Mouse (Mus musculus): Measurements from ENCODE around the gene Tmem41b.
"Not testable (repeated sequence)": the region's sequence is repeated elsewhere in the genome, so short reads cannot be mapped to it uniquely, and the experiment has no call there.

Gene Tmem41b

DNA sequence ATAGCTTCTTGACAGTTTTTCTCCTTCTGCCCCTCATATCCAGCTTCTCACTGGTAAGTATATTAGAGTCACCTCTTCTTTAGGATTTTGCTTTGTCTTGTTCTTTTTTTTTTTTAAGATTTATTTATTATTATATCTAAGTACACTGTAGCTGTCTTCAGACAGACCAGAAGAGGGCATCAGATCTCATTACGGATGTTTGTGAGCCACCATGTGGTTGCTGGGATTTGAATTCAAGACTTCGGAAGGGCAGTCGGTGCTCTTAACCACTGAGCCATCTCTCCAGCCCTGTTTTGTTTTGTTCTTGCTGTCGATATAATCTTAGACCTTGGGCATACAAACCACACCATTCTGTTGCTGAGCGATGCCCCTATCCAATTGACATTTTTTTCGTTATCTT lies at the start of gene Tmem41b:
Gene Tmem41b, minus strand, starts transcription at position 155 of the 400 bp plus-strand sequence.
- DNase-seq (ENCODE audit: low spot score), result not testable (repeated sequence)

GRCm38 (mm10) chr7:110030342-110030741 lies 43.6 kb upstream of the Tmem41b start:
- DNase-seq (ENCODE audit: low spot score), result no peak

GRCm38 (mm10) chr7:110028826-110029225 lies 42.1 kb upstream of the Tmem41b start:
- no peak for DNase-seq (ENCODE audit: low spot score)

GRCm38 (mm10) chr7:110026594-110026993 lies 39.9 kb upstream of the Tmem41b start:
- no peak for DNase-seq (ENCODE audit: low spot score)

DNA sequence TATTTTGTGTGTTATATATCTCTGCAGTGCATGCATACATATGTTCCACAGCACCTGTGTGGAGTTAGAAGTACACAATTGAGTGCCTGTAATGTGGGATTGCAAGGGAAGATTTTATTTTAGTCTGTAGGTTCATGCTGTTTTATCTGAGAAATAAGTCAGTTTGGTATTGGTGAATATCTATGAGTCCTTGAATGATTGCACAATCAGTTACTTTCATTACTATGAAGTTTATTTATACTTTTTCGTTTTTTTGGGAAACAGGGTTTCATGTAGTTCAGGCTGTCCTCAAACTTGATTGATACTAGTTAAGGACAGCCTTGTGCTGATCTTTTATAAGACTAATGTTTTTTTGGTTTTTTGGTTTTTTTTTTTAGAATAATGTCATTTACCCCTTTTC lies 36.8 kb upstream of the Tmem41b start:
- DNase-seq (ENCODE audit: low spot score), result no peak

GRCm38 (mm10) chr7:110018631-110019482 lies 32.1 kb upstream of the Tmem41b start:
- peak; percentile 51 for DNase-seq (ENCODE audit: low spot score)

DNA sequence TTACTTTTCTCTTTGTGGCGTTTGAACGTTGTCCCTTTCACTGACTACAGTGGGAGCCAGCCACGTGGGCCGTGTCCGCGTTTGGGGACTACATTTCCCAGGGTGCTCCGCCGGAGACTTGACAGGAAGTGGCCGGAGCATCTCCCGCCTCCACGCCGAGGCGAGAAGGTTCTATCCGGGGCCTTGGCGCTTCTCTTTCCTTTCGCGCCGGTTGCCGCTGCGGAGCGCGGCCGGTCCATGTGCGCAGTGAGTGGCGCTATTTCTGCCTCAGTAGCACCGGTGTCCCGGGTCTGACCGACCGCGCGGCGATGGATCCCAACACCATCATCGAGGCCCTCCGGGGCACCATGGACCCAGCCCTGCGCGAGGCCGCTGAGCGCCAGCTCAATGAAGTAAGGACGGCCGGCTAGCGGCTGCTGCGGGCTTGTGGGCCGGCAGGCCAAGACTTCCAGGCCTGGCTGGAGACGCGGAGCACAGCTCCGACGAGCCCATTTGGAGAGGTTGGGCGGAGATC lies 31.4 kb upstream of the Tmem41b start, which contains the start of gene Ipo7:
Gene Ipo7, plus strand, starts transcription at position 158 of the 514 bp plus-strand sequence.
- peak; percentile 80 for DNase-seq (ENCODE audit: low spot score)

DNA sequence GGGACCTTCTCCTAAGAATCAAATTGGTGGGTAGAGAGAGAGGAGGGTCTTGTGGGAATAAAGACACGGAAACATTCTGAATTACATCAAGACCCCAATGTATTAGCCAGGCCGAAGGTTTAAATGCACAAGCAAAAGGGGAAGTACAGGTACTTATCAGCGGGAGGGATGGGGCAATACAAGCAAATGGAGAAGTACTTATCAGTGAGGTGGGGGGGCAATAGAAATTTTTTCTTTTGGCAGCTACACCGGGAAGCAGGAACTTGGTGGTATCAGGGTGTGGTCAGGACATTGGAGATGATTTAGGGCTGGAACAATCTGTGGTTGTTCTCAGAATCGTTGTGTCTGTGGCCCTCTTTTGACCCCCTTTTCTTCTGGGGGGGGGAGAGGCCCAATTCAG lies 27.5 kb upstream of the Tmem41b start:
- no peak for DNase-seq (ENCODE audit: low spot score)

GRCm38 (mm10) chr7:110011417-110011816 lies 24.7 kb upstream of the Tmem41b start:
- DNase-seq (ENCODE audit: low spot score), result no peak

GRCm38 (mm10) chr7:110009084-110009483 lies 22.4 kb upstream of the Tmem41b start:
- no peak for DNase-seq (ENCODE audit: low spot score)

GRCm38 (mm10) chr7:110008513-110008912 lies 21.8 kb upstream of the Tmem41b start:
- no peak for DNase-seq (ENCODE audit: low spot score)

- no peak for DNase-seq (ENCODE audit: low spot score)
Observed at GRCm38 (mm10) chr7:110006471-110007195, 19.9 kb upstream of the Tmem41b start.

DNA sequence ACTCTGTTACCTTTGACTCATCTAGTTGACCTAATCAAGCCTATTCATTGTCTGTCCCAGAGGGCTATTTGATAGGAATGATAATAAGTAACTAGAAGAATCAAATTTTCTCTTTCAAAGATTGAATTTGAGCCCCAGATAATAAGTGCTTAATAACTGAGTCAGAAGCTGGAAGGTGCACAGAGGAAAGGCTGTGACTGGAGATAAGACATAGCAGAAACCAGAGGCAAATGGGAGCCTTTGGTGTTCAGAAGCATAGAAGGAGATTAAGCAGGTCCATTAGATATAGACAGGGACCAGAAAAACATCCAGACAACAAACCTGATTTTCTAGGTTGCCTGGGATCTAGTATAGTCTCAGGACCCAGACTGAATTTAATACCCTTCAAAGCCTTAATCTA lies 19.2 kb upstream of the Tmem41b start:
- DNase-seq (ENCODE audit: low spot score), result no peak

- no peak for DNase-seq (ENCODE audit: low spot score)
Observed at GRCm38 (mm10) chr7:110002968-110003367, 16.2 kb upstream of the Tmem41b start.

- no peak for DNase-seq (ENCODE audit: low spot score)
Observed at GRCm38 (mm10) chr7:110002092-110002491, 15.4 kb upstream of the Tmem41b start.

- DNase-seq (ENCODE audit: low spot score), result no peak
Observed at GRCm38 (mm10) chr7:109998388-109998787, 11.7 kb upstream of the Tmem41b start.

DNA sequence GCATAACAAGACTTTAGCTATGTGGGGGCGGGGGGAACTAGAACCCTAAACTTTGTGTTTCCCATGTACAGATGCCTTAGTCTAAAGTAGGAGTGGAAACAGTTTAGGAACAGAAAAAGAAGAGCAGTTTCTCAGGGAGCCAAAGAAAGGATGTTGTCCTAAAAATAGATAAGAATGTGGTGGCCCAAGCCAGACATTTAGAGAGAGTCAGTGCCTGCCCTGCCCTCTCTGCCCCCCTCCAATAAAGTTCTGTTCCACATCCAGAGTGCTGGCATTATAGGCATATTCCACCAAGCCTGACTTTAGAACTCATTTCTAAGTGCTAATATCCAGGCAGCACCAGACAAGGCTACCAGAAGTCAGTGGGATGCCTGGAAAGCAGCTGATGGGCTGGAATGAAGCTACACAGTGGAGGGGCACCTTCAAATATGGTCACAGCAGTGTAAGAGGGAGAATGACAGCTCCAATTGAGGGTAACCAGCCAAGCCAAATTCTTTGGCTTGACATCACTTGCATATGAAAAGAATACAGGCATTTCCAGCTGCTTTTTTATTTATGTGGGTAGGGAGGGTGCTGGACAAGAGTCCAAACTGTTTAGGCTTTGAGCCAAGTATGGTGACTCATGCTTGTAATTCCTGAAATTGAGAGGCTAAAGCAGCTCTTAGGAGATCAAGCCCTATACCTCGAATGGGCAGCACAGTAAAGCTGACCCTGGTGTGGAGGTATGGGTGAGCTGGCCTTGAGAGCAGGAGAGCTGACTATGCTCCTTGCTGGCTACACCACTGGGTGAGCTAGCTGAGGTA lies 6.6 kb upstream of the Tmem41b start:
- no peak for DNase-seq (ENCODE audit: low spot score)

DNA sequence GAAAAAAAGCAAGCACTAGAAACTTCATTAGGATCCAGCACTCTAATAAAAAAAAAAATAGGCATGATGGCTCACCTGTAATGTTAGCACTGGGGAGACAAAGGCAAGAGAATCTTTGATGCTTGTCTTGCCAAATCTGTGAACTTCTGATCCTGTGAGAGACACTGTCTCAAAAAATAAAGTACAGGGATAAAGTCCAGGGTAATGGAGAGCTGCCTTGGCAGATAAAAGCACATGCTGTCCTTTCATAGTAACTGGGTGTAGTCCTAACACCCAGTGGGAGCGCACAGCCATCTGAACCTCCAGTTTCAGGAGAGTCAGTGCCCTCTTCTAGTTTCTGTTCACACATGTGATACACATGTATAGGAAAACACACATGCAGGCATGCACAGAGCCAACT lies 4.6 kb upstream of the Tmem41b start:
- no peak for DNase-seq (ENCODE audit: low spot score)

DNA sequence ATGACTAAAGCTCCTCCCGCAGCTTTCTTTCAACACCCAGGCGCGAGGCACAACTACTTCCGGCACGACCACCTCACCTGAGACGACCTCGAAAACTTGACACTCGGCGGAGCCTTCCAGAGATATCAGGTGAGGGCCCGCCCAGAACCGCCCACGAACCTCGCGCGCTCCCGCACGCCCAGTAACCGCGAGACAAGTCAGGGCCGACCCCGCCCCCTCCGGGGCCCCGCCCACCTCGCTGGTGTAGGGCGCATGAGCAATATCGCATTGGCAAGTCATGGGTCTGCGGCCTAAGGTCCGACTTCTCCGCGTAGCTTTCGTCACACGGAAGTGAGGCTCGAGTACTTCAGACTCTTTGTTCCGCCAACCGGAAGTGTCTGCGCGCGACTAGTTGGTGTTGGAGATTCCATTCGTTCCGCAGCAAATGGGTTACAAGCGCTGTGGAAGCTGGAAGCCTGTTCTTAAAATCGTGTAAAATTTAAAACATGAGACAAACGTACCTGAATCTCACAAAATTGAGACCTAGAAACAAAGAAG lies 528 bp downstream of the Tmem41b start:
- DNase-seq (ENCODE audit: low spot score), result peak; percentile 96

DNA sequence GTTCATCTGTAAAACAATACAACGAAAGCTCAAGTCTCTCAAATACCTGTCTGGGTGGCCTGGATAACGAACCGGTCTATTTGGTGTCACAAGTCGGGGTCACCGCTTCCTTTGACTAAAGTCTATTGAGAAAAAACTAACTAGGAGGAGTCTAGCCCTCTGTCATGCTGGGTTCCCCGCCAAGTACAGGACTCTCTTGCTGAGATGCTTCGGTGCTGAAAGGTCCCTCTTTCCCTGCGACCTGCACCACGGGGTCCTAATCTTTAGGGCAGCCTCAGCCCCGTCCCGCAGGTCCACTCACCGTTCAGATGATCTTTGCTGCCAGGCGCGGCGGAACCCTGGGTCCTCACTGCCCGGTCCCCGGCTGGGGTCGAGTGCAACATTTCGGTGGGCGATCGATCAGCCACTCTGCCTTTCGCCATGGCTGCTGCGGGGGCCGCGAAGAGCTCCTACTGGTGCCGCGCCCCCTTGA lies 1.0 kb downstream of the Tmem41b start:
- DNase-seq (ENCODE audit: low spot score), result peak; percentile 8

DNA sequence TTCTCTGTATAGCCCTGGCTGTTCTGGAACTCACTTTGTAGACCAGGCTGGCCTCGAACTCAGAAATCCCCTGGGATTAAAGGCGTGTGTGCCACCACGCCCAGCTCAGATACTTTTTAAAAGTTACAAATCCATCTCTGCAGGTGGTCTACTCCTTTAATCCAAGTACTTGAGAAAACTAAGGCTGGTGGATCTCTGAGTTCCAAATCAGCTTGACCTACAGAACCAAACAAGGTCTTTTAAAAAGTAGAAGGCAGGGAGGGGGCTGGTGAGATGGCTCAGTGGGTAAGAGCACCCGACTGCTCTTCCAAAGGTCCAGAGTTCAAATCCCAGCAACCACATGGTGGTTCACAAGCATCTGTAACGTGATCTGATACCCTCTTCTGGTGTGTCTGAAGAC lies 2.1 kb downstream of the Tmem41b start:
- not testable (repeated sequence) for DNase-seq (ENCODE audit: low spot score)

DNA sequence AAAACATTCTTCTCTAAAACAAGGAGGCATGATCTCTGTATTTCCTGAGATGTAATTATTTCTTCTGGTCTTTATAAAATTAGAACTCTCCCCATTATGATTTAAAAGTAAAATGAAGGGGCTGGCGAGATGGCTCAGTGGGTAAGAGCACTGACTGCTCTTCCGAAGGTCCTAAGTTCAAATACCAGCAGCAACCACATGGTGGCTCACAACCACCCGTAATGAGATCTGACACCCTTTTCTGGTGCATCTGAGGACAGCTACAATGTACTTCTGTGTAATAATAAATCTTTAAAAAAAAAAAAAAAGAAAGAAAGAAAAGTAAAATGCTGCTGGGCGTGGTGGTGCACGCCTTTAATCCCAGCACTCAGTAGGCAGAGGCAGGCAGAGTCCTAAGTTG lies 9.6 kb downstream of the Tmem41b start:
- DNase-seq (ENCODE audit: low spot score), result not testable (repeated sequence)

Data from ovary, postnatal 10 days (tissue).